Mouse (Mus musculus) stomach, postnatal 0 days (tissue): Measurements from ENCODE around the gene Adamts6.

Source experiments
- CTCF ChIP-seq: IDR thresholded peaks from 2 replicates; pipeline ENCODE4 v1.5.1; 2016; ENCODE audit warnings: antibody characterized with exemption, low read depth, mild to moderate bottlenecking, moderate library complexity
- EP300 ChIP-seq: optimal IDR thresholded peaks from 2 replicates; pipeline ENCODE3; 2016; ENCODE audit warnings: antibody characterized with exemption

- no peak for TF ChIP-seq CTCF
- TF ChIP-seq EP300 = no peak
These were observed 210.0 kb downstream of the Adamts6 start for GRCm38 (mm10) chr13:104497592-104497991.
